Mouse (Mus musculus) heart, embryonic 15.5 days (tissue): ENCODE results near the gene Dmrtc2. TPM values are rescaled to one million over a fixed set of nuclear protein-coding genes. Genes with fewer than 3 reads are reported as not detected.

ENCODE experiments used
- ATAC-seq: fragments of 200-750 bp; cut with Nextera tagmentation; replicated peaks from 2 replicates; pipeline ENCODE4 v1.8.0; 2017; ENCODE audit warnings: low read depth, moderate TSS enrichment; ENCODE audit not compliant: insufficient number of reproducible peaks, insufficient read depth, low FRiP score
- H3K27ac ChIP-seq: fragments of 300-500 bp; sonication (generic); 2 replicates; pipeline ENCODE4 v1.5.1; 2015; ENCODE audit warnings: mild to moderate bottlenecking, inconsistent platforms
- H3K27me3 ChIP-seq: fragments of 300-500 bp; sonication (generic); 2 replicates; pipeline ENCODE4 v1.6.1; 2015; ENCODE audit warnings: inconsistent platforms
- H3K36me3 ChIP-seq: fragments of 300-500 bp; sonication (generic); 2 replicates; pipeline ENCODE4 v1.6.1; 2015; ENCODE audit warnings: mild to moderate bottlenecking, inconsistent platforms
- H3K4me1 ChIP-seq: fragments of 300-500 bp; sonication (generic); replicated peaks from 2 replicates; pipeline ENCODE4 v1.6.1; 2015; ENCODE audit warnings: inconsistent platforms
- H3K4me2 ChIP-seq: fragments of 300-500 bp; sonication (generic); 2 replicates; pipeline ENCODE4 v1.6.1; 2015; ENCODE audit warnings: inconsistent platforms, mild to moderate bottlenecking, moderate library complexity
- H3K4me3 ChIP-seq: fragments of 300-500 bp; sonication (generic); 2 replicates; pipeline ENCODE4 v1.5.1; 2015; ENCODE audit warnings: mild to moderate bottlenecking, inconsistent platforms
- H3K9ac ChIP-seq: fragments of 300-500 bp; sonication (generic); 2 replicates; pipeline ENCODE4 v1.6.1; 2015; ENCODE audit warnings: mild to moderate bottlenecking, inconsistent platforms
- H3K9me3 ChIP-seq: fragments of 300-500 bp; sonication (generic); replicated peaks from 2 replicates; pipeline ENCODE4 v1.6.1; 2016; ENCODE audit warnings: inconsistent platforms
- WGBS: fragments of 180-500 bp; shearing (Covaris S2); methylation state at CpG from one replicate; pipeline ENCODE4 v1.1.7; 2015; ENCODE audit warnings: mixed read lengths; 5-methylcytosine and 5-hydroxymethylcytosine counted together
- polyA plus RNA-seq: library from polyadenylated mRNA; unstranded; fragments of >200 nt; fragmentation: Nextera tagmentation; extraction: Ambion mirVana; gene quantifications from 2 replicates; pipeline ENCODE4 v1.2.1, GENCODE M21; 2015

The Dmrtc2 gene
- polyA plus RNA-seq, 1 experiment from 2014 or later: not detected

- ATAC-seq: no peak
- no peak overlapping the region for H3K9ac ChIP-seq
- H3K4me1 ChIP-seq: no peaks in the 10 kb centered on the region
- 27% methylated on average over 6 of the region's 6 CpGs for WGBS
- H3K4me2 ChIP-seq: no peak overlapping the region
- H3K36me3 ChIP-seq: no peaks in the 10 kb centered on the region
- H3K4me3 ChIP-seq: no peak overlapping the region
- no peaks in the 10 kb centered on the region for H3K27me3 ChIP-seq
- H3K9me3 ChIP-seq: no peaks in the 10 kb centered on the region
- no peak overlapping the region for H3K27ac ChIP-seq
These were observed 19.0 kb upstream of the Dmrtc2 start for GRCm38 (mm10) chr7:24850899-24851303.

- 77% methylated on average over 5 of the region's 5 CpGs for WGBS
- H3K27me3 ChIP-seq: no peaks in the 10 kb centered on the region
- ATAC-seq: no peak
- H3K27ac ChIP-seq: no peak overlapping the region
- H3K9me3 ChIP-seq: no peaks in the 10 kb centered on the region
- H3K4me1 ChIP-seq: no peaks in the 10 kb centered on the region
- no peaks in the 10 kb centered on the region for H3K36me3 ChIP-seq
- H3K4me2 ChIP-seq: no peak overlapping the region
- H3K4me3 ChIP-seq: no peak overlapping the region
- H3K9ac ChIP-seq: no peak overlapping the region
These were observed 18.1 kb upstream of the Dmrtc2 start for GRCm38 (mm10) chr7:24851596-24852325.

- WGBS: 67% methylated on average over 8 of the region's 8 CpGs
- Histone ChIP-seq H3K27me3 (no peaks in the 10 kb centered on the region), H3K9ac (no peak overlapping the region), H3K4me2 (no peak overlapping the region), H3K27ac (no peak overlapping the region), H3K4me1 (no peaks in the 10 kb centered on the region), H3K4me3 (no peak overlapping the region), H3K9me3 (no peaks in the 10 kb centered on the region), H3K36me3 (no peaks in the 10 kb centered on the region)
- ATAC-seq: 0 out of 2 replicates have a peak, but pooled peaks have one; percentile 10
These were observed 17.2 kb upstream of the Dmrtc2 start for GRCm38 (mm10) chr7:24852557-24853232.

- no peaks in the 10 kb centered on the region for H3K4me1 ChIP-seq
- no peak overlapping the region for H3K4me3 ChIP-seq
- ATAC-seq: peak; percentile 29; the same call in 1 of the 2 replicates
- H3K9ac ChIP-seq: no peak overlapping the region
- no peak overlapping the region for H3K4me2 ChIP-seq
- H3K9me3 ChIP-seq: no peaks in the 10 kb centered on the region
- H3K27me3 ChIP-seq: no peaks in the 10 kb centered on the region
- no peak overlapping the region for H3K27ac ChIP-seq
- H3K36me3 ChIP-seq: no peaks in the 10 kb centered on the region
These were observed 16.7 kb upstream of the Dmrtc2 start for GRCm38 (mm10) chr7:24853233-24853563.

GRCm38 (mm10) chr7:24853695-24854094 is 16.2 kb upstream of the Dmrtc2 start:
- no peak overlapping the region for H3K4me2 ChIP-seq

GRCm38 (mm10) chr7:24856460-24857120 is 13.3 kb upstream of the Dmrtc2 start:
- no peak for ATAC-seq
- Histone ChIP-seq H3K9ac (no peak overlapping the region), H3K36me3 (no peaks in the 10 kb centered on the region), H3K27me3 (no peaks in the 10 kb centered on the region), H3K9me3 (no peaks in the 10 kb centered on the region), H3K4me1 (no peaks in the 10 kb centered on the region), H3K4me2 (no peak overlapping the region), H3K27ac (no peak overlapping the region), H3K4me3 (no peak overlapping the region)
- WGBS: 40% methylated on average over 6 of the region's 6 CpGs

More at GRCm38 (mm10) chr7:24853695-24854094, 16.2 kb upstream of the Dmrtc2 start:
- Histone ChIP-seq H3K27ac (no peak overlapping the region), H3K9ac (no peak overlapping the region), H3K36me3 (no peaks in the 10 kb centered on the region), H3K4me1 (no peaks in the 10 kb centered on the region), H3K27me3 (no peaks in the 10 kb centered on the region), H3K4me3 (no peak overlapping the region), H3K9me3 (no peaks in the 10 kb centered on the region)
- 30% methylated on average over 7 of the region's 7 CpGs for WGBS
- no peak for ATAC-seq

- Histone ChIP-seq H3K27ac (no peak overlapping the region), H3K4me3 (no peak overlapping the region), H3K4me1 (no peaks in the 10 kb centered on the region), H3K36me3 (no peaks in the 10 kb centered on the region), H3K27me3 (no peaks in the 10 kb centered on the region), H3K9ac (no peak overlapping the region), H3K4me2 (no peak overlapping the region), H3K9me3 (no peaks in the 10 kb centered on the region)
- ATAC-seq: no peak
- WGBS: 69% methylated on average over 5 of the region's 5 CpGs
These were observed 10.6 kb upstream of the Dmrtc2 start for GRCm38 (mm10) chr7:24859234-24859633.

- Histone ChIP-seq H3K27ac (no peak within 1 kb of the TSS), H3K9me3 (no peaks in the 10 kb centered on the region), H3K4me1 (no peaks in the 10 kb centered on the region), H3K9ac (no peak within 1 kb of the TSS), H3K27me3 (no peaks in the 10 kb centered on the region), H3K4me3 (no peak within 1 kb of the TSS), H3K4me2 (no peak within 1 kb of the TSS), H3K36me3 (no peaks in the 10 kb centered on the region)
- no peak for ATAC-seq
- WGBS: 79% methylated on average over 7 of the region's 7 CpGs
These were observed 7.9 kb upstream of the Dmrtc2 start, which contains the start of gene Gm9844 for GRCm38 (mm10) chr7:24861913-24862312. Gm9844 (plus strand) TSS chr7:24862213.

- Histone ChIP-seq H3K36me3 (no peaks in the 10 kb centered on the region), H3K9me3 (no peaks in the 10 kb centered on the region), H3K4me3 (no peak overlapping the region), H3K27ac (no peak overlapping the region), H3K4me2 (no peak overlapping the region), H3K4me1 (no peaks in the 10 kb centered on the region), H3K27me3 (no peaks in the 10 kb centered on the region), H3K9ac (no peak overlapping the region)
- WGBS: 74% methylated on average over 4 of the region's 4 CpGs
- no peak for ATAC-seq
These were observed 7.0 kb upstream of the Dmrtc2 start for GRCm38 (mm10) chr7:24862853-24863252.

- H3K27ac ChIP-seq: no peak overlapping the region
- WGBS: 28% methylated on average over 6 of the region's 6 CpGs
- no peaks in the 10 kb centered on the region for H3K36me3 ChIP-seq
- H3K9ac ChIP-seq: no peak overlapping the region
- no peak overlapping the region for H3K4me3 ChIP-seq
- no peak for ATAC-seq
- peaks cover 4% of the 10 kb centered on the region for H3K27me3 ChIP-seq
- H3K9me3 ChIP-seq: no peaks in the 10 kb centered on the region
- H3K4me1 ChIP-seq: no peaks in the 10 kb centered on the region
- no peak overlapping the region for H3K4me2 ChIP-seq
These were observed 5.7 kb upstream of the Dmrtc2 start for GRCm38 (mm10) chr7:24864156-24864555.

- no peaks in the 10 kb centered on the region for H3K4me1 ChIP-seq
- H3K27ac ChIP-seq: no peak overlapping the region
- WGBS: 63% methylated on average over 17 of the region's 17 CpGs
- peaks cover 25% of the 10 kb centered on the region for H3K27me3 ChIP-seq
- H3K36me3 ChIP-seq: no peaks in the 10 kb centered on the region
- H3K9me3 ChIP-seq: no peaks in the 10 kb centered on the region; the same call in 1 of the 2 replicates
- ATAC-seq: no peak
- H3K4me3 ChIP-seq: no peak overlapping the region
- H3K9ac ChIP-seq: no peak overlapping the region
- H3K4me2 ChIP-seq: no peak overlapping the region
These were observed 777 bp upstream of the Dmrtc2 start for GRCm38 (mm10) chr7:24869080-24869479.
